Mouse (Mus musculus) c-Kit-positive CD71-negative TER-119-negative erythroid progenitor cells, embryonic 14.5 days (primary cell): ENCODE results near the gene Rala.
"Not testable (repeated sequence)": the region's sequence is repeated elsewhere in the genome, so short reads cannot be mapped to it uniquely, and the experiment has no call there.

Source experiments
- DNase-seq: peaks from one replicate; pipeline ENCODE4 v3.0.0-alpha.2; 2013; ENCODE audit warnings: low read depth

Gene Rala

GRCm38 (mm10) chr13:17944078-17944917 is at the start of gene Rala:
TSS of gene Rala (minus strand) at chr13:17944239.
- peak; percentile 61 for DNase-seq

GRCm38 (mm10) chr13:17993515-17993847 is 49.4 kb upstream of the Rala start:
- no peak for DNase-seq

- peak; percentile 84 for DNase-seq
Observed at GRCm38 (mm10) chr13:17992697-17993514, 48.9 kb upstream of the Rala start, which contains the start of gene Yae1d1. TSS of gene Yae1d1 (minus strand) at chr13:17993349.

GRCm38 (mm10) chr13:17992009-17992408 is 48.0 kb upstream of the Rala start:
- no peak for DNase-seq

- DNase-seq, result no peak
Observed at GRCm38 (mm10) chr13:17983194-17983593, 39.2 kb upstream of the Rala start.

GRCm38 (mm10) chr13:17982634-17983033 is 38.6 kb upstream of the Rala start:
- no peak for DNase-seq

GRCm38 (mm10) chr13:17976854-17977739 is 33.1 kb upstream of the Rala start:
- DNase-seq, result no peak

GRCm38 (mm10) chr13:17975891-17976290 is 31.9 kb upstream of the Rala start:
- peak; percentile 67 for DNase-seq

GRCm38 (mm10) chr13:17975457-17975856 is 31.4 kb upstream of the Rala start:
- DNase-seq, result no peak

GRCm38 (mm10) chr13:17974734-17975133 is 30.7 kb upstream of the Rala start:
- DNase-seq, result no peak

GRCm38 (mm10) chr13:17960613-17961012 is 16.6 kb upstream of the Rala start:
- DNase-seq, result no peak

GRCm38 (mm10) chr13:17954282-17954681 is 10.2 kb upstream of the Rala start:
- no peak for DNase-seq

- not testable (repeated sequence) for DNase-seq
Observed at GRCm38 (mm10) chr13:17950581-17950980, 6.5 kb upstream of the Rala start.

- DNase-seq, result no peak
Observed at GRCm38 (mm10) chr13:17949555-17949954, 5.5 kb upstream of the Rala start.

- no peak for DNase-seq
Observed at GRCm38 (mm10) chr13:17943306-17944077, 547 bp downstream of the Rala start.

- DNase-seq, result no peak
Observed at GRCm38 (mm10) chr13:17942338-17942737, 1.7 kb downstream of the Rala start.

- no peak for DNase-seq
Observed at GRCm38 (mm10) chr13:17907309-17907708, 36.7 kb downstream of the Rala start.

- no peak for DNase-seq
Observed at GRCm38 (mm10) chr13:17901474-17901873, 42.6 kb downstream of the Rala start.

GRCm38 (mm10) chr13:17900641-17901040 is 43.4 kb downstream of the Rala start:
- DNase-seq, result no peak

- DNase-seq, result no peak
Observed at GRCm38 (mm10) chr13:17897040-17897439, 47.0 kb downstream of the Rala start.

- DNase-seq, result no peak
Observed at GRCm38 (mm10) chr13:17891545-17891944, 52.5 kb downstream of the Rala start.
